Mouse (Mus musculus) ES-E14 (cell line): ENCODE results near the gene Zfp688.
"Not testable (repeated sequence)": the region's sequence is repeated elsewhere in the genome, so short reads cannot be mapped to it uniquely, and the experiment has no call there.

Source experiments
- CHD2 ChIP-seq: IDR thresholded peaks from 2 replicates; pipeline ENCODE4 v1.6.1; 2014; ENCODE audit warnings: mild to moderate bottlenecking, low read depth, low read length, inconsistent platforms
- HCFC1 ChIP-seq: IDR thresholded peaks from 2 replicates; pipeline ENCODE4 v1.6.1; 2012; ENCODE audit warnings: low read length, inconsistent platforms, borderline replicate concordance; ENCODE audit not compliant: insufficient read depth
- MAFK ChIP-seq: IDR thresholded peaks from 2 replicates; pipeline ENCODE4 v1.6.1; 2014; ENCODE audit warnings: mild to moderate bottlenecking, low read depth, low read length, inconsistent platforms; ENCODE audit not compliant: insufficient read depth
- ZNF384 ChIP-seq: IDR thresholded peaks from 2 replicates; pipeline ENCODE4 v1.6.1; 2012; ENCODE audit warnings: low read depth, low read length, inconsistent platforms

DNA sequence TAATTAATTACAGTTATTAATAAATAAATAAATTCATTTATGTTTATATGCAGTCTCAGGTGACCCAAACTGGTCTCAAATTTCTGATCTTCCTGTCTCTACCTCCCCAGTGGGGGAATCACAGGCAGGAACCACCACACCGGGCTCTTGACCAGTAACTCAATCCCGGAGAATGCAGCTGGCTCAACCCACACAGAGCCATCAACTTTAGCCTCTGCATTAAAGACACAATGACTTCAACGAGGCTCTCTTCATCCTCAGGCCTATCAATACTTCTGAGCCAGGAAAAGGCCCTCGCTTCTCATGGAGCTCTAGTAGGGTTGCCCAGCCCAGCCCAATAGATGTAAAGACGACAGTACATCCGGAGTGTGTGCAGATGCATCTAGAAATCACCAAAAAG lies 17.8 kb downstream of the Zfp688 start:
- TF ChIP-seq HCFC1, MAFK, ZNF384, CHD2: not testable (repeated sequence)
